Mouse (Mus musculus) thymus, adult 2 months (tissue): ENCODE results near the gene Avpr1b. TPM values are rescaled to one million over a fixed set of nuclear protein-coding genes. Genes with fewer than 3 reads are reported as not detected.

Experiments
- DNase-seq: peaks from one replicate; pipeline ENCODE4 v3.0.0; 2021
- H3K27ac ChIP-seq: fragments of 200-500 bp; 2 replicates; pipeline ENCODE4 v1.5.1; 2012; ENCODE audit warnings: low read length, control low read depth; ENCODE audit not compliant: control insufficient read depth, insufficient read depth
- H3K27me3 ChIP-seq: fragments of 200-500 bp; 2 replicates; pipeline ENCODE4 v1.6.1; 2012; ENCODE audit warnings: mild to moderate bottlenecking, low read length, moderate library complexity, mixed read lengths; ENCODE audit not compliant: control insufficient read depth, insufficient read depth
- H3K36me3 ChIP-seq: fragments of 200-500 bp; 2 replicates; pipeline ENCODE4 v1.6.1; 2012; ENCODE audit warnings: mild to moderate bottlenecking, low read length, moderate library complexity; ENCODE audit not compliant: control insufficient read depth, insufficient read depth
- H3K4me1 ChIP-seq: fragments of 200-500 bp; replicated peaks from 2 replicates; pipeline ENCODE4 v1.6.1; 2012; ENCODE audit warnings: low read length; ENCODE audit not compliant: control insufficient read depth, insufficient read depth
- H3K4me3 ChIP-seq: fragments of 200-500 bp; 2 replicates; pipeline ENCODE4 v1.5.1; 2012; ENCODE audit warnings: mild to moderate bottlenecking, low read length, control low read depth, moderate library complexity; ENCODE audit not compliant: control insufficient read depth, insufficient read depth
- CTCF ChIP-seq: fragments of 200-500 bp; IDR thresholded peaks from 2 replicates; pipeline ENCODE4 v1.5.1; 2012; ENCODE audit warnings: mild to moderate bottlenecking, control low read depth, low read length, moderate library complexity, borderline replicate concordance; ENCODE audit not compliant: control insufficient read depth, poor library complexity, insufficient read depth; ENCODE audit errors: extremely low read depth
- POLR2A ChIP-seq: fragments of 200-500 bp; IDR thresholded peaks from 2 replicates; pipeline ENCODE4 v1.6.1; 2012; ENCODE audit warnings: mild to moderate bottlenecking, low read length, control low read depth, moderate library complexity; ENCODE audit not compliant: control insufficient read depth, poor library complexity, insufficient read depth; ENCODE audit errors: extremely low read depth
- WGBS: fragments of 180-500 bp; shearing (Covaris S2); methylation state at CpG from one replicate; pipeline ENCODE4 v1.1.7; 2018; 5-methylcytosine and 5-hydroxymethylcytosine counted together
- polyA plus RNA-seq: library from polyadenylated mRNA; depleted of rRNA; stranded (reverse); fragments of >200 nt; gene quantifications from 2 replicates; pipeline ENCODE4 v1.2.3, GENCODE M21; 2012

Avpr1b gene
- polyA plus RNA-seq, 1 experiment, result not detected

- no peaks in the 10 kb centered on the region for H3K36me3 ChIP-seq
- TF ChIP-seq CTCF, result no peak
- no peak for TF ChIP-seq POLR2A
- H3K4me3 ChIP-seq, result no peak overlapping the region
- WGBS, result 96% methylated on average over 4 of the region's 4 CpGs
- no peaks in the 10 kb centered on the region for H3K27me3 ChIP-seq
- no peaks in the 10 kb centered on the region for H3K4me1 ChIP-seq
- DNase-seq, result no peak
- no peak overlapping the region for H3K27ac ChIP-seq
These were observed 28.6 kb upstream of the Avpr1b start for GRCm38 (mm10) chr1:131570391-131570790.

- H3K27me3 ChIP-seq, result no peaks in the 10 kb centered on the region
- H3K36me3 ChIP-seq, result no peaks in the 10 kb centered on the region
- 95% methylated on average over 14 of the region's 14 CpGs for WGBS
- peaks cover under 1% of the 10 kb centered on the region for H3K4me1 ChIP-seq
- no peak overlapping the region for H3K27ac ChIP-seq
- no peak overlapping the region for H3K4me3 ChIP-seq
- no peak for DNase-seq
- TF ChIP-seq POLR2A (no peak), CTCF (no peak)
These were observed 25.3 kb upstream of the Avpr1b start for GRCm38 (mm10) chr1:131573721-131574120.

GRCm38 (mm10) chr1:131578943-131579680, 19.9 kb upstream of the Avpr1b start:
- Histone ChIP-seq H3K27ac (no peak overlapping the region), H3K4me3 (no peak overlapping the region), H3K27me3 (no peaks in the 10 kb centered on the region), H3K4me1 (peaks cover 15% of the 10 kb centered on the region), H3K36me3 (no peaks in the 10 kb centered on the region)
- TF ChIP-seq CTCF, result no peak
- 66% methylated on average over 17 of the region's 17 CpGs for WGBS
- DNase-seq, result no peak

DNA sequence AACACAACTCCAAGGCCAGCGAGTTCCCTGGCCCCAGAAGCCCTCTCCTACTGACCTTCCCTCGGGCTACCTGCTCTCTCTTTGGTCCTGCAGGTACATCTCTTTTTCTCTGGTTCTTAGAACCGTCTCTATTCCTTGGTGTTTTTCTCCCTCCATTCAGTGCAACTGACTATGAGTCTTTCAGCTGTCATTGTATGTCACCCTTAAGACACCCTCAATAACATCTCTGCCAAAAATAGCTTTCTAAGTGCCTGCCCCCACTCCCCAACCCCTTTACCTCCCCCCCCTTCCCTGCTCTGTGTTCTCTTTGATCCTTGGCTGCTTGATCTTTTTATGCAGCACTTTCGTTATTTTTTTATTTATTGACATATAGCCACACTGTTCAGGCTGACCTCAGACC, 18.6 kb upstream of the Avpr1b start:
- H3K36me3 ChIP-seq, result no peaks in the 10 kb centered on the region
- no peak for DNase-seq
- 61% methylated on average over 4 of the region's 4 CpGs for WGBS
- H3K4me1 ChIP-seq, result peaks cover 15% of the 10 kb centered on the region
- H3K4me3 ChIP-seq, result no peak overlapping the region
- no peak overlapping the region for H3K27ac ChIP-seq
- no peaks in the 10 kb centered on the region for H3K27me3 ChIP-seq
- no peak for TF ChIP-seq CTCF

GRCm38 (mm10) chr1:131583598-131583997, 15.4 kb upstream of the Avpr1b start:
- Histone ChIP-seq H3K4me1 (peaks cover 15% of the 10 kb centered on the region), H3K27ac (no peak overlapping the region), H3K27me3 (no peaks in the 10 kb centered on the region), H3K36me3 (no peaks in the 10 kb centered on the region), H3K4me3 (no peak overlapping the region)
- WGBS, result 69% methylated on average over 3 of the region's 3 CpGs
- TF ChIP-seq POLR2A (no peak), CTCF (no peak)
- DNase-seq, result no peak

DNA sequence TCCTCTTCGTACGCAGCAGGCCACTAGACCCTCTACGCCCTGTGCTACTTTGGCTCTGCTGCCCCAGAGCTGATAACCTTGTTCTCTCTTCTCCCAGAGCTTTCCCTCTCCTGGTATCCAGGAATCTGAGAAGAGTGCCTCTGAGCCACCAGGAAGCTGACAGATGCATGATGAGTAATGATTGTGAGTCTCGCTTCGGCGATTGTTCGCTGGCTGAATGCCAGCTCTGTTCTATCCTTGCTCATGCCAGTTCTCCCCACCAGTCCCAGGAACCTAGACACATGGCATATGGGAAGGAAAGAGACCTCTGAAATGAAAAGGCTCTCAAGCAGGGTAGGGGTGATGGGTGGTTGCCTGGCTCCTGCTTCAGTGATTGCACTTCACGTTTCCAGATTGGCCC, 12.2 kb upstream of the Avpr1b start:
- Histone ChIP-seq H3K27ac (no peak overlapping the region), H3K36me3 (no peaks in the 10 kb centered on the region), H3K4me1 (no peaks in the 10 kb centered on the region), H3K27me3 (no peaks in the 10 kb centered on the region), H3K4me3 (no peak overlapping the region)
- no peak for DNase-seq
- WGBS, result 91% methylated on average over 8 of the region's 8 CpGs
- no peak for TF ChIP-seq POLR2A
- no peak for TF ChIP-seq CTCF

DNA sequence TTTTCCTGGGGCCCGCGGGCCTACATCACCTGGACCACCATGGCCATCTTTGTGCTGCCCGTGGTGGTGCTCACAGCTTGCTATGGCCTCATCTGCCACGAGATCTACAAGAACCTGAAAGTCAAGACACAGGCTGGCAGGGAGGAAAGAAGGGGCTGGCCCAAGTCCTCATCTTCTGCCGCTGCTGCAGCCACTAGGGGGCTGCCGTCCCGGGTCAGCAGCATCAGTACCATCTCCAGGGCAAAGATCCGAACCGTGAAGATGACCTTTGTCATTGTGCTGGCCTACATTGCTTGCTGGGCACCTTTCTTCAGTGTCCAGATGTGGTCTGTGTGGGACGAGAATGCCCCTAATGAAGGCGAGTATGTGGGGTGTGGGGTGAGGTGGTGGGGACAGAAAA, 1.3 kb downstream of the Avpr1b start:
- peak; percentile 65; the same call in 1 of the 2 replicates for TF ChIP-seq CTCF
- TF ChIP-seq POLR2A, result no peak
- Histone ChIP-seq H3K27me3 (0 out of 2 replicates have a peak, but pooled peaks cover 2% of the 10 kb centered on the region), H3K36me3 (no peaks in the 10 kb centered on the region), H3K4me1 (0 out of 2 replicates have a peak, but pooled peaks cover 2% of the 10 kb centered on the region), H3K27ac (no peak overlapping the region), H3K4me3 (no peak overlapping the region)
- peak; percentile 22 for DNase-seq
- WGBS, result 37% methylated on average over 11 of the region's 11 CpGs
